Mouse (Mus musculus): Measurements from ENCODE around the gene Ecsit.

DNA sequence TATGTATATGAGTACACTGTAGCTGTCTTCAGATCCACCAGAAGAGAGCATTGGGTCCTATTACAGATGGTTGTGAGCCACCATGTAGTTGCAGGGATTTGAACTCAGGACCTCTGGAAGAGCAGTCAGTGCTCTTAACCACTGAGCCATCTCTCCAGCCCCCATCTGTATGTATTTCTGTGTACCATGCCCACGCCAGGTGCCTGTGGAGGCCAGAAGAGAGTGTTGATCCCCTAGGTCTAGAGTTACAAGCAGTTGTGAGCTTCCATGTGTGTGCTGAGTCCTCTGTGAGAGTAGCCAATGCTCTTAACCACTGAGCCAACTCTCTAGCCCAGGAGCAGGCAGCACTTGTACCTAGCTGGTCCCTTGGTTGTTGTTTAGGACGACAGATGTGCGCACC, 38.9 kb upstream of the Ecsit start:
- no peak for TF ChIP-seq POLR2A (IDR thresholded peaks at IDR 0.05; ENCODE audit: borderline replicate concordance, insufficient read depth, low read length)
- no peak for TF ChIP-seq CTCF (IDR thresholded peaks at IDR 0.05; ENCODE audit: borderline replicate concordance, insufficient read depth, low read depth, low read length)
